8 mouse cellular contexts compared by ENCODE assay signal in the genomic region with DNA sequence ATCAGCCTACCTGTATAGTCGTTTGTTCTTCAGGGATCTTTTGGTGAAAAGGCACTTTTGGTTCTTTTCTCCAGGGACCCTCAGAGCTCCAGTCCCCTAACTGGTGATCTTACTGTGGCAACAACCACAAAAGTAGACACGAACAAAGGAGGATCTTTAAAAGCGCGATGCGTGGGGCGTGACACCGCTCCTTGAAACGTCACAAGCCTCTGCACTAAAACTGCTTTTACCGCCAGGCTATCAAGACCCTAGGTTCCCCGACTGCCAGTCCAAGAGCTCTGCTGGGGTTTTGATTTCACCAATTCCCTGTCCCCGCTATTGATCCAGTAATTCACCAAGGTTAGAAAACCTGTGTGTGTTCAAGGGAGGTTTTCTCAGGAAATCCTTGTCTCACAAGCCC. TPM values are rescaled to one million over a fixed set of nuclear protein-coding genes. Genes with fewer than 3 reads are reported as not detected.
DNase-seq lines count a peak whose midpoint lies in the region; ATAC-seq and TF ChIP-seq lines count a peak whose summit lies in the region.
"Had no signal": no experiment of that assay in that cellular context is flagged by ENCODE, and none has a peak within 500 bp of the region (broad histone marks: within the 10 kb centered on the region; RNA-seq: fewer than 3 reads in every experiment).

No protein-coding gene starts in this region.

- no peak for TF ChIP-seq EP300 in CH12.LX (IDR thresholded peaks at IDR 0.05; ENCODE audit: low read length)
- TF ChIP-seq EP300 in liver, postnatal 0 days (IDR thresholded peaks at IDR 0.05; ENCODE audit: low read depth): no peak

- no peak for ATAC-seq in G1E (ENCODE audit: extremely low read depth, insufficient number of reproducible peaks, low FRiP score, poor library complexity, severe bottlenecking)
- ATAC-seq in forebrain, postnatal 0 days: no peak
- no peak for ATAC-seq in liver, postnatal 0 days
- ATAC-seq in frontal cortex, adult (ENCODE audit: low TSS enrichment): no peak

- H3K4me1 ChIP-seq in CH12.LX (ENCODE audit: control insufficient read depth in 1 of 2, insufficient read depth in 2 of 2) (peaks cover 2 to 5% of the 10 kb centered on the region in 2 experiments; a peak in 2 of 4 replicates), G1E (ENCODE audit: insufficient read depth, low read depth, low read length) (peaks cover 34% of the 10 kb centered on the region)
- H3K4me1 ChIP-seq in forebrain, postnatal 0 days (ENCODE audit: insufficient read depth): peaks cover 7% of the 10 kb centered on the region; the same call in 1 of the 2 replicates
- peaks cover 7% of the 10 kb centered on the region for H3K4me1 ChIP-seq in liver, postnatal 0 days (ENCODE audit: insufficient read depth)

- TF ChIP-seq CTCF in CH12.LX (conservative IDR thresholded peaks at IDR 0.05 in 1 of 2, IDR thresholded peaks at IDR 0.05 in 1 of 2; ENCODE audit: low read depth in 2 of 2, low read length in 2 of 2) (no peak), G1E (IDR thresholded peaks at IDR 0.05; ENCODE audit: low read depth, low read length) (no peak)
- no peak for TF ChIP-seq CTCF in forebrain, postnatal 0 days (IDR thresholded peaks at IDR 0.05; ENCODE audit: low read depth)
- no peak for TF ChIP-seq CTCF in liver, postnatal 0 days (IDR thresholded peaks at IDR 0.05; ENCODE audit: low read depth)

- peaks cover 12% of the 10 kb centered on the region for H3K27me3 ChIP-seq in CH12.LX (replicated peaks)
- peaks cover 26% of the 10 kb centered on the region for H3K27me3 ChIP-seq in G1E (ENCODE audit: insufficient read depth, low read length)
- H3K27me3 ChIP-seq in forebrain, postnatal 0 days (ENCODE audit: insufficient read depth, low read length): peaks cover 55% of the 10 kb centered on the region
- peaks cover 56% of the 10 kb centered on the region for H3K27me3 ChIP-seq in liver, postnatal 0 days (ENCODE audit: insufficient read depth, low read length)

- H3K4me3 ChIP-seq in CH12.LX (replicated peaks in 1 of 3; ENCODE audit: low read depth in 2 of 3, low read length in 2 of 3, poor library complexity in 1 of 3): peak overlapping the region; percentile 46 to 74 (median 72)
- peak overlapping the region; percentile 72 for H3K4me3 ChIP-seq in G1E (ENCODE audit: low read depth, low read length)
- peak overlapping the region; percentile 30 for H3K4me3 ChIP-seq in forebrain, postnatal 0 days (ENCODE audit: low read depth, low read length)
- H3K4me3 ChIP-seq in liver, postnatal 0 days (ENCODE audit: low read depth, low read length): 0 out of 2 replicates have a peak overlapping the region, but pooled peaks have one; percentile 33

- H3K36me3 ChIP-seq in CH12.LX (replicated peaks in 1 of 2; ENCODE audit: control insufficient read depth in 1 of 2, insufficient read depth in 1 of 2, low read length in 1 of 2) (no peaks in the 10 kb centered on the region), G1E (replicated peaks) (no peaks in the 10 kb centered on the region)
- no peaks in the 10 kb centered on the region for H3K36me3 ChIP-seq in forebrain, postnatal 0 days (ENCODE audit: insufficient read depth)
- no peaks in the 10 kb centered on the region for H3K36me3 ChIP-seq in liver, postnatal 0 days (replicated peaks; ENCODE audit: insufficient read depth, low read length)

- 4% methylated on average over 11 of the region's 11 CpGs for WGBS in forebrain, postnatal 0 days
- 3% methylated on average over 11 of the region's 11 CpGs for WGBS in liver, postnatal 0 days (ENCODE audit: insufficient replicate concordance)

- no peak overlapping the region for H3K27ac ChIP-seq in CH12.LX (ENCODE audit: insufficient read depth, low read depth)
- no peak overlapping the region for H3K27ac ChIP-seq in forebrain, postnatal 0 days (ENCODE audit: low read depth, low read length)
- H3K27ac ChIP-seq in liver, postnatal 0 days (ENCODE audit: low read depth): no peak overlapping the region

- in situ Hi-C loops in CH12.LX (cut with MboI; ENCODE audit: low pct_ligation_motif_present, low pct_unique_long_range_greater_than_20kb, low sequenced_read_pairs): no loop called here

- no peak for TF ChIP-seq RAD21 in CH12.LX (IDR thresholded peaks at IDR 0.05; ENCODE audit: low read depth, low read length)

- H3K9ac ChIP-seq in CH12.LX (ENCODE audit: insufficient read depth, low read depth): no peak overlapping the region; the same call in 1 of the 2 replicates
- H3K9ac ChIP-seq in forebrain, postnatal 0 days: peak overlapping the region; percentile 7; the same call in 1 of the 2 replicates
- no peak overlapping the region for H3K9ac ChIP-seq in liver, postnatal 0 days (replicated peaks)

- TF ChIP-seq POLR2A in CH12.LX (IDR thresholded peaks at IDR 0.05; ENCODE audit: low read depth, low read length): no peak

- DNase-seq in CH12.LX (ENCODE audit: extremely low read depth) (no peak), G1E (ENCODE audit: low spot score) (no peak)
- no peak for DNase-seq in forebrain, postnatal 0 days
- DNase-seq in liver, postnatal 0 days: no peak
- no peak for DNase-seq in adrenal gland, postnatal 36 days
- DNase-seq in adrenal gland, postnatal 25 days: no peak
- DNase-seq: adrenal gland, postnatal 14 days had no signal

- peak overlapping the region; percentile 78 for H3K4me2 ChIP-seq in CH12.LX (ENCODE audit: insufficient read depth, low read depth, poor library complexity, severe bottlenecking)
- H3K4me2 ChIP-seq in forebrain, postnatal 0 days (ENCODE audit: low read depth): peak overlapping the region; percentile 50
- peak overlapping the region; percentile 65 for H3K4me2 ChIP-seq in liver, postnatal 0 days (ENCODE audit: low read depth, low read length)

- dilution Hi-C loops in CH12.LX (cut with MboI; ENCODE audit: extremely low pct_ligation_motif_present, extremely low pct_unique_long_range_greater_than_20kb, low sequenced_read_pairs): no loop called here

- H3K9me3 ChIP-seq in CH12.LX (replicated peaks; ENCODE audit: low read length): peaks cover 5% of the 10 kb centered on the region
- no peaks in the 10 kb centered on the region; the same call in 1 of the 2 replicates for H3K9me3 ChIP-seq in G1E (replicated peaks)
- no peaks in the 10 kb centered on the region for H3K9me3 ChIP-seq in forebrain, postnatal 0 days (ENCODE audit: low read length)
- H3K9me3 ChIP-seq in liver, postnatal 0 days (ENCODE audit: low read length): no peaks in the 10 kb centered on the region

- no peaks in the 10 kb centered on the region for H3K79me2 ChIP-seq in CH12.LX (replicated peaks; ENCODE audit: control insufficient read depth, extremely low read depth, insufficient read depth, poor library complexity, severe bottlenecking)

TF ChIP-seq in CH12.LX, 34 proteins besides CTCF, POLR2A, EP300 and RAD21:
- TF ChIP-seq USF2 (conservative IDR thresholded peaks at IDR 0.05; ENCODE audit: low read depth, low read length) (no peak), MAX (IDR thresholded peaks at IDR 0.05; ENCODE audit: low read length) (peak; percentile 44; the same call in 1 of the 2 replicates), BHLHE40 (IDR thresholded peaks at IDR 0.05; ENCODE audit: low read depth, low read length) (0 out of 2 replicates have a peak, but pooled peaks have one; percentile 11)

RNA-seq across cellular contexts. Expression of a gene that starts 59.0 kb away (rescaled TPM):
- 10.3 and 12.3 TPM in 2 replicates for total RNA-seq in CH12.LX (2012; rRNA removed)
- 17.7 and 20.0 TPM in 2 replicates for total RNA-seq in CH12.LX (2014; rRNA removed)
- polyA plus RNA-seq in CH12.LX (2012; ENCODE audit: insufficient read length, low read depth): 10.3 and 10.5 TPM in 2 replicates
- 51.4 and 53.7 TPM in 2 replicates for total RNA-seq in G1E (2014; fragmentation: Nextera tagmentation)
- total RNA-seq in G1E (2017): 83.0 and 110 TPM in 2 replicates
- polyA plus RNA-seq in G1E (2012): 1.2 and 1.4 TPM in 2 replicates
- total RNA-seq in forebrain, postnatal 0 days (2014; rRNA removed): 32.9 and 35.5 TPM in 2 replicates
- polyA plus RNA-seq in forebrain, postnatal 0 days (2015; fragmentation: Nextera tagmentation; extraction: Ambion mirVana): 23.1 and 33.6 TPM in 2 replicates
- 7.4 and 9.5 TPM in 2 replicates for polyA plus RNA-seq in liver, postnatal 0 days (2015; fragmentation: Nextera tagmentation; extraction: Ambion mirVana)
- total RNA-seq in adrenal gland, postnatal 36 days (2021): 10 to 100 TPM; 19.4 to 21.2 TPM
- total RNA-seq in adrenal gland, postnatal 25 days (2021): 19.7 and 30.1 TPM in 2 replicates
